Mouse (Mus musculus) heart, embryonic 11.5 days (tissue): ENCODE data around the gene Map3k13. TPM values are rescaled to one million over a fixed set of nuclear protein-coding genes. Genes with fewer than 3 reads are reported as not detected.

ENCODE experiments used
- ATAC-seq: fragments of 200-750 bp; cut with Nextera tagmentation; replicated peaks from 2 replicates; pipeline ENCODE4 v1.8.0; 2017; ENCODE audit warnings: moderate library complexity; ENCODE audit not compliant: insufficient number of reproducible peaks, low FRiP score, low TSS enrichment
- H3K27ac ChIP-seq: fragments of 300-500 bp; sonication (generic); 2 replicates; pipeline ENCODE4 v1.5.1; 2014; ENCODE audit warnings: mild to moderate bottlenecking, low read depth, low read length
- H3K27me3 ChIP-seq: fragments of 300-500 bp; sonication (generic); 2 replicates; pipeline ENCODE4 v1.6.1; 2014; ENCODE audit warnings: mild to moderate bottlenecking, low read length, mixed read lengths; ENCODE audit not compliant: control insufficient read depth, insufficient read depth
- H3K36me3 ChIP-seq: fragments of 300-500 bp; sonication (generic); 2 replicates; pipeline ENCODE4 v1.6.1; 2014; ENCODE audit warnings: mild to moderate bottlenecking, low read length, moderate library complexity, mixed read lengths; ENCODE audit not compliant: control insufficient read depth, insufficient read depth
- H3K4me1 ChIP-seq: fragments of 300-500 bp; sonication (generic); 2 replicates; pipeline ENCODE4 v1.6.1; 2014; ENCODE audit warnings: low read length; ENCODE audit not compliant: control insufficient read depth, insufficient read depth
- H3K4me2 ChIP-seq: fragments of 300-500 bp; sonication (generic); 2 replicates; pipeline ENCODE4 v1.6.1; 2014; ENCODE audit warnings: mild to moderate bottlenecking, moderate library complexity
- H3K4me3 ChIP-seq: fragments of 300-500 bp; sonication (generic); 2 replicates; pipeline ENCODE4 v1.5.1; 2014; ENCODE audit warnings: low read depth, low read length
- H3K9ac ChIP-seq: fragments of 300-500 bp; sonication (generic); 2 replicates; pipeline ENCODE4 v1.6.1; 2014; ENCODE audit warnings: mild to moderate bottlenecking, low read depth, low read length, moderate library complexity
- H3K9me3 ChIP-seq: fragments of 300-500 bp; sonication (generic); replicated peaks from 2 replicates; pipeline ENCODE4 v1.6.1; 2016; ENCODE audit warnings: low read length; ENCODE audit not compliant: control insufficient read depth
- WGBS: fragments of 180-500 bp; shearing (Covaris S2); extraction: QIAGEN DNeasy Blood & Tissue Kit; methylation state at CpG from one replicate; pipeline ENCODE4 v1.1.7; 2014; ENCODE audit not compliant: insufficient replicate concordance; 5-methylcytosine and 5-hydroxymethylcytosine counted together
- polyA plus RNA-seq: library from polyadenylated mRNA; unstranded; fragments of >200 nt; fragmentation: Nextera tagmentation; extraction: Ambion mirVana; gene quantifications from 2 replicates; pipeline ENCODE4 v1.2.1, GENCODE M21; 2014

Gene Map3k13
- polyA plus RNA-seq, 1 experiment from 2014 or later: 0.79 TPM

DNA sequence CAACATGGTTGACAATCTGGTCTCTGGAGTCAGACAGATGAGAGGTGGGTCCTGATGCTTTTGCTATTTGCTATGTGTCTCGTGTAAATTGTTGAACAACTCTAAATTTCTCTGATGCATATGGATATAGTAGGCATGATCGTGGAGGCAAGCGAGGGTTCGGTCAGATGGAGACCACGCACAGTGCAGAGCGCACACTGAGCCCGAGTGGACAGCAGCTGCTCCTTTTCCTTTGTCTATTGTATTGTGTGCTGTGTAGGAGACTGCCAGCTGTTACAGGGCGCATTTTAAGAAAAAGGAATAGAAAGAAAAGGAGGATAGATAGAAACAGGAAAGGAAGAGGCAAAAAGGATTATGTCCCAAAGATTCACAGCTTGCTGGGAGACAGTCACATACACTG is 64.7 kb downstream of the Map3k13 start:
- H3K4me1 ChIP-seq: peaks cover 2% of the 10 kb centered on the region; the same call in 1 of the 2 replicates
- H3K9me3 ChIP-seq: no peaks in the 10 kb centered on the region
- H3K4me2 ChIP-seq: no peak overlapping the region
- no peaks in the 10 kb centered on the region for H3K27me3 ChIP-seq
- no peak for ATAC-seq
- 85% methylated on average over 8 of the region's 8 CpGs for WGBS
- no peak overlapping the region for H3K4me3 ChIP-seq
- H3K27ac ChIP-seq: no peak overlapping the region
- no peak overlapping the region for H3K9ac ChIP-seq
- no peaks in the 10 kb centered on the region for H3K36me3 ChIP-seq

DNA sequence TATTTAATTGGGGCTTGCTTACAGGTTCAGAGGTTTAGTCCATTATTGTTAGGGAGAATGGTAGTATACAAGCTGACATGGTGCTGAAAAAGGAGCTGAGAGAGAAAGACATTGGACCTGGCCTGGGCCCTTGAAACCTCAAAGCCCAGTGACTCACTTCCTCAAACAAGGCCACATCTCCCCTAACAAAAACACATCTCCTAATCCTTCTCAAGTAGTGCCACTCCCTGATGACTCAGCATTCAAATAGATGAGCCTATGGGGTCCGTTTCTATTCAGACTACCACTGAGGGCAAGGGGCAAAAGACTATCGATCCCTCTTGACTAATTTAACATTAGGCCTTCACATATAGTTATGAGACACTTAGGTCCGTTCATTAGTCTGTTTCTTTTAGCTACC is 68.3 kb downstream of the Map3k13 start:
- no peaks in the 10 kb centered on the region for H3K9me3 ChIP-seq
- H3K4me1 ChIP-seq: no peaks in the 10 kb centered on the region
- no peak overlapping the region for H3K9ac ChIP-seq
- 89% methylated on average over 3 of the region's 3 CpGs for WGBS
- ATAC-seq: no peak
- no peaks in the 10 kb centered on the region for H3K27me3 ChIP-seq
- no peak overlapping the region for H3K4me3 ChIP-seq
- H3K4me2 ChIP-seq: no peak overlapping the region
- no peak overlapping the region for H3K27ac ChIP-seq
- no peaks in the 10 kb centered on the region for H3K36me3 ChIP-seq

DNA sequence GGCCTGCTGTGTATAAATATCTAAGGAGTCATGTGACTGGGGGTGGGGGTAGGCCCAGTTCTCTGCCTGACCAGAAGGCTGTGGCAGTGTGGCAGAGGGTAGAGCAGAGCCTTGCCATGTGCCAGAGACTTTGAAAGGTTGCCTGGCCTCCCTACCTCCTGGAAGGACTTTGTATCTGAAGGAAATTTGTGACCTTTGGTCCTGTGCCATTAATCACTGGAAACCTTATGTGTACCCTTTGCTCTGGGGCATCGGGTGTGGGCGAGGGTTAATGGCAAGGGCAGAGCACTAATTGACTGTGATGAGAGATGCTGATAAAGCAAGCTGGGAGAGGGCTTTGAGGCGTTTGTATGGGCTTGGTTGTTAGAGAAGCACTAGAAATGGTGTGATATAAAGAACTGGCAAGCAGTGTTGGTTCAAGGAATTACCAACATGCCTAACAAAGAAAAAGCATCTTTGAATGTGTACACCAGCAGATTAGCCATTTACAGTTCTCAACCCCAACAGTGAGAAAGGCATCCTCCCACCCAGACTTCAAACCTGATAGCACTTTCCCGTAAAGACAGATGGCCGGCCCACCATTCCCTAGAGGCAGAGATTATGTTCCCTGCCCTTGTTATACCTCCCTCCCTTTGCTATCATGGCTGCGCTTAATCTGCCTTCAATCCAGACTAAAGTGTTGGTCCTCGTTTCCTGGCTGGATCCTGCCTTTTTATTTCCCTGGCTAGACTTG is 71.3 kb downstream of the Map3k13 start:
- ATAC-seq: no peak
- Histone ChIP-seq H3K27me3 (no peaks in the 10 kb centered on the region), H3K4me2 (no peak overlapping the region), H3K4me1 (no peaks in the 10 kb centered on the region), H3K9ac (no peak overlapping the region), H3K36me3 (no peaks in the 10 kb centered on the region), H3K27ac (no peak overlapping the region), H3K4me3 (no peak overlapping the region), H3K9me3 (no peaks in the 10 kb centered on the region)
- 30% methylated on average over 7 of the region's 7 CpGs for WGBS

DNA sequence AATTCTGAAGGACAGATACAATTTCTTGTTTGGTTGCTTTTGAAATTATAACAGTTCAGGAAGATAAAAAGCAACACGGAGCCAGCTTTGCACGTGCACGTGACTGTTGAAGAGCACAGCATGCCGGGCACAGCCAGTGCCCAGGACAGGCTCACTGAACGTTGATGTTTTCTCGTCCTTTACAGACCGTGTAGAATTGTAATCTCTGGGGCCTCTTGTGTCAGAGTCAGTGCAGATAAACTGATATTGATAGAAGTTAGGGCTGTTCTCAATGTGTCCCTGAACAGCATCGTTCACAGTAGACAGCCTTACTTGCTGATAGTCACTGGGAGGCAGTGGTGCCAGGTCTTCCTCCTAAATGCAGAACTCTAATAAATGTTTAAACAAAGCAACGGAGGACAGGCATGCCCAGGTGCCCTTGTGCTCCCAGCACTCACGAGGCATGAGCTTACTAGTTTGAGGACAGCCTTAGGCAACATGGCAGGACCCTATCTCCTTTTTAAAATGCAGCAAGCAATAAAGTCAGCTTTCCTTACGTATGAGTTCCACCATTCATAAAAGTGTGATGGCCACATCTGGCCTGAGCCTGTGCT is 71.9 kb downstream of the Map3k13 start:
- Histone ChIP-seq H3K27ac (no peak overlapping the region), H3K4me2 (no peak overlapping the region), H3K4me3 (no peak overlapping the region), H3K36me3 (no peaks in the 10 kb centered on the region), H3K4me1 (no peaks in the 10 kb centered on the region), H3K9ac (no peak overlapping the region), H3K9me3 (no peaks in the 10 kb centered on the region), H3K27me3 (no peaks in the 10 kb centered on the region)
- ATAC-seq: no peak
- 53% methylated on average over 11 of the region's 11 CpGs for WGBS

DNA sequence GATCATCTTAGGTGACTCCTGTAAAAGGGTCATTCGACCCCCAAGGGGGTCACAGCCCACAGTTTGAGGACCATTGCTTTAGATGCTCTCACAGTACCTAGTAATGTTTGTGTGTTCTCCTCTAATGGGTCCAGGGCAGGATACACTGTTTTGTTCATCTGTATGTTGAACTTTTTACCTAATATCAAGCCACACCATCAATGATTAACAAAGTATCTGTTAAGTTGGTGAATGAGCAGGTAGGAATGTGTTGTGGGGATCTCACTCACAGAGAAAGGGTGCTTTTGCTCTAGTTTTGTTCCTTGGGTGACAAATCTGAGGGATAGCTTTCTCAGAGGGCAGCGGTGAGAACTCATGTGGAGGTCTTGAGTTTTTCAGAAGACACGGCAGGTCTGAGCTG is 73.6 kb downstream of the Map3k13 start:
- ATAC-seq: no peak
- 74% methylated on average over 3 of the region's 3 CpGs for WGBS
- Histone ChIP-seq H3K9me3 (no peaks in the 10 kb centered on the region), H3K36me3 (no peaks in the 10 kb centered on the region), H3K27me3 (no peaks in the 10 kb centered on the region), H3K9ac (no peak overlapping the region), H3K4me1 (no peaks in the 10 kb centered on the region), H3K4me3 (no peak overlapping the region), H3K27ac (no peak overlapping the region), H3K4me2 (no peak overlapping the region)

DNA sequence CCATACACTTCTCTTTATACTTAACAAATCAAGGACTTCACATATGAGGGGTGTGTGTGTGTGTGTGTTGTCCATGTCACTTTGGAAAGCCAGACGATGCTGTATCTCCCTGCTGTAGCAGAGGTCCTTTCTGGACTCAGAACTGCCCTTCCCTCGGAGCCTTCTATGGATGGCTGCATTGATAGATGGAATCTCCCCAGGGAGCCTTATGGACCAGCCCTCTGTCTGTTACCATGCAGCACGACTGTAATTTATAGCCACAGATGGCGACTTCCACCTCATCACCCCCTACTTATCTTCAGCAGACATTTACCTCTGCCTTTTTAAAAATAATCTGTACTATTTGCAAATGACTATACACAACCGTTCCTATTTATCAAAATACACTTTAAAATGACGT is 74.5 kb downstream of the Map3k13 start:
- Histone ChIP-seq H3K9me3 (no peaks in the 10 kb centered on the region), H3K9ac (no peak overlapping the region), H3K27ac (no peak overlapping the region), H3K4me2 (no peak overlapping the region), H3K27me3 (no peaks in the 10 kb centered on the region), H3K4me3 (no peak overlapping the region), H3K36me3 (no peaks in the 10 kb centered on the region), H3K4me1 (no peaks in the 10 kb centered on the region)
- ATAC-seq: no peak
- 57% methylated on average over 6 of the region's 6 CpGs for WGBS

DNA sequence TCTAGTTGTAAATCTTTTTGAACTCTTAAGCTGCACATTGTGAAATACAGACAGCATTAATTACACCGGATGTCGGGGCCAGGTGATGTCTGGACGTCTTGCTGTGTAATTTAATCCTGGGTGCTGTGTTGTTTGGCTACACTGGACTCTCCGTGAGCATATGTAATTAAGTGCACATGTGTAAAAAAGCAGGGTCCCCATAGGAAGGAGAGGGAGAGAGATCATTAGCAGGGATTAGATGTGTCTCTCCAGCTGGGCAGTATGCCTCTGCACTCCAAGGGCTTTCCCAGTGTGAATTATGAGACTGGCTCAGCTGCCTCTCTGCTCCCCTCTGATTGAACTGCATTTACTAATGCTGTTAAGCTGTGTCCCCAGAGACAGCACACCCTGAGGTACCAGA is 75.7 kb downstream of the Map3k13 start:
- H3K4me2 ChIP-seq: no peak overlapping the region
- no peak overlapping the region for H3K9ac ChIP-seq
- no peak overlapping the region for H3K27ac ChIP-seq
- H3K4me3 ChIP-seq: no peak overlapping the region
- no peaks in the 10 kb centered on the region for H3K4me1 ChIP-seq
- H3K36me3 ChIP-seq: no peaks in the 10 kb centered on the region
- no peaks in the 10 kb centered on the region for H3K27me3 ChIP-seq
- 66% methylated on average over 4 of the region's 4 CpGs for WGBS
- ATAC-seq: no peak
- no peaks in the 10 kb centered on the region for H3K9me3 ChIP-seq

DNA sequence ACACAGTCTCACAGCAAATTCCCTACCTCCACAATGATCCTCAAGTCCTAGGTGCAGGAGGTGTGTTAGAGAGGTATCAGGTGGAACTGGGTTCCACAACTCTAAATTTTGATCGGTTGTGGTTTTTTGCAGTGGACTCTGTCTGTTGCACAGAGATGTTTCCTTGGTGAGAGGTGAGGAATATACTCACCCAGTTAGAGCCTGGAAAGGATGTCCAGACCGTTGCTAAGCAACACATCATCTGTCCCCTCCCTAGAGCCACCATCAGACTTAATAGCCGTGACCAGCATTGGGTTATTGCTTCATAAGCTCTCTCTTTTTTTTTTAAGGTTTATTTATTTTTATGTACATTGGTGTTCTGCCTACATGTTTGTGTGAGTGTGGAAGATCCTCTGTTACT is 83.6 kb downstream of the Map3k13 start:
- ATAC-seq: no peak
- WGBS: 80% methylated on average over 3 of the region's 3 CpGs
- H3K36me3 ChIP-seq: no peaks in the 10 kb centered on the region
- no peaks in the 10 kb centered on the region for H3K27me3 ChIP-seq
- no peak overlapping the region for H3K27ac ChIP-seq
- no peak overlapping the region for H3K4me3 ChIP-seq
- no peaks in the 10 kb centered on the region for H3K9me3 ChIP-seq
- no peak overlapping the region for H3K4me2 ChIP-seq
- H3K9ac ChIP-seq: no peak overlapping the region
- H3K4me1 ChIP-seq: no peaks in the 10 kb centered on the region

DNA sequence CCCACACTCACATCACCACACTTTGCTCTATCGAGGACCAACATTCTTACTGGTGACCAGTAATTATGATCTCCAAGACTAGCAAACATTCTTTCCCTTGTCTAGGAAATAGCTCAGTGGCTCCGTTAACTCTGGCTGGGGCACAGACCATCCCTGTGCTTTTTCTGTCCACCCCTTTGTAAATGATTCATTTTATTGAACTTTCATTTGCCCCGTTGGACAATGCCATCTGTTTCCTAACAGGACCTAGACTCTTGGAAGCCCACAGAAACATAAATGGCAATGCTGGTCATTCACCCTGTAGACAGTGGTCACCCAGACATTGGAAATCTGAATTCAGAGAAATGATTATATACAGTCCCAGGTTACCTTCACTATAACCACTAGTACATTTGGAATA is 84.7 kb downstream of the Map3k13 start:
- H3K4me3 ChIP-seq: no peak overlapping the region
- no peak for ATAC-seq
- H3K9ac ChIP-seq: no peak overlapping the region

More for the DNA sequence above, 84.7 kb downstream of the Map3k13 start:
- H3K27me3 ChIP-seq: no peaks in the 10 kb centered on the region
- no peaks in the 10 kb centered on the region for H3K9me3 ChIP-seq
- no peak overlapping the region for H3K4me2 ChIP-seq
- H3K36me3 ChIP-seq: no peaks in the 10 kb centered on the region
- no peak overlapping the region for H3K27ac ChIP-seq
- WGBS: 77% methylated on average over 3 of the region's 3 CpGs
- no peaks in the 10 kb centered on the region for H3K4me1 ChIP-seq
